Mouse (Mus musculus) heart, embryonic 16.5 days (tissue): ENCODE measurements around the gene Mcee. TPM values are rescaled to one million over a fixed set of nuclear protein-coding genes. Genes with fewer than 3 reads are reported as not detected.
A peak's percentile ranks its signal among the peaks of the same experiment; 100 is the strongest.

Experiments used
- ATAC-seq: fragments of 200-750 bp; cut with Nextera tagmentation; replicated peaks from 2 replicates; pipeline ENCODE4 v1.8.0; 2017; ENCODE audit warnings: moderate number of reproducible peaks; ENCODE audit not compliant: insufficient read depth, low FRiP score; ENCODE audit errors: extremely low read depth
- H3K27ac ChIP-seq: fragments of 300-500 bp; sonication (generic); 2 replicates; pipeline ENCODE4 v1.5.1; 2014; ENCODE audit warnings: mild to moderate bottlenecking, low read length, control low read depth, moderate library complexity
- H3K27me3 ChIP-seq: fragments of 300-500 bp; sonication (generic); 2 replicates; pipeline ENCODE4 v1.6.1; 2014; ENCODE audit warnings: low read length, mixed read lengths; ENCODE audit not compliant: control insufficient read depth, insufficient read depth
- H3K36me3 ChIP-seq: fragments of 300-500 bp; sonication (generic); 2 replicates; pipeline ENCODE4 v1.6.1; 2014; ENCODE audit not compliant: control insufficient read depth, insufficient read depth
- H3K4me1 ChIP-seq: fragments of 300-500 bp; sonication (generic); 2 replicates; pipeline ENCODE4 v1.6.1; 2014; ENCODE audit warnings: low read length, mixed read lengths; ENCODE audit not compliant: control insufficient read depth, insufficient read depth
- H3K4me2 ChIP-seq: fragments of 300-500 bp; sonication (generic); 2 replicates; pipeline ENCODE4 v1.6.1; 2014; ENCODE audit warnings: low read depth, mild to moderate bottlenecking, control low read depth, low read length
- H3K4me3 ChIP-seq: fragments of 300-500 bp; sonication (generic); 2 replicates; pipeline ENCODE4 v1.5.1; 2014; ENCODE audit warnings: mild to moderate bottlenecking, control low read depth, low read length
- H3K9ac ChIP-seq: fragments of 300-500 bp; sonication (generic); 2 replicates; pipeline ENCODE4 v1.6.1; 2014; ENCODE audit warnings: low read length, control low read depth
- H3K9me3 ChIP-seq: fragments of 300-500 bp; sonication (generic); replicated peaks from 2 replicates; pipeline ENCODE4 v1.6.1; 2016; ENCODE audit warnings: low read length; ENCODE audit not compliant: control insufficient read depth
- WGBS: fragments of 180-500 bp; shearing (Covaris S2); extraction: QIAGEN DNeasy Blood & Tissue Kit; methylation state at CpG from one replicate; pipeline ENCODE4 v1.1.7; 2014; 5-methylcytosine and 5-hydroxymethylcytosine counted together
- polyA plus RNA-seq: library from polyadenylated mRNA; unstranded; fragments of >200 nt; fragmentation: Nextera tagmentation; extraction: Ambion mirVana; gene quantifications from 2 replicates; pipeline ENCODE4 v1.2.1, GENCODE M21; 2015

Mcee gene
- 139 and 143 TPM in 2 replicates for polyA plus RNA-seq

- Histone ChIP-seq H3K4me2 (peak within 1 kb of the TSS; percentile 88), H3K4me1 (peaks cover 7% of the 10 kb centered on the region), H3K36me3 (peaks cover 6% of the 10 kb centered on the region; the same call in 1 of the 2 replicates), H3K27me3 (no peaks in the 10 kb centered on the region), H3K27ac (peak within 1 kb of the TSS; percentile 89), H3K9ac (peak within 1 kb of the TSS; percentile 90), H3K4me3 (peak within 1 kb of the TSS; percentile 93), H3K9me3 (no peaks in the 10 kb centered on the region)
- under 1% methylated on average over 54 of the region's 54 CpGs for WGBS
- ATAC-seq = peak; percentile 99
Observed at GRCm38 (mm10) chr7:64392122-64392818, at the start of gene Mcee, which contains the start of gene Mphosph10. TSS of gene Mcee (plus strand) at chr7:64392607. TSS of gene Mphosph10 (minus strand) at chr7:64392268.

GRCm38 (mm10) chr7:64347813-64348212, 44.6 kb upstream of the Mcee start:
- Histone ChIP-seq H3K9me3 (no peaks in the 10 kb centered on the region), H3K27me3 (no peaks in the 10 kb centered on the region), H3K4me3 (no peak overlapping the region), H3K4me2 (no peak overlapping the region), H3K36me3 (peaks cover 2% of the 10 kb centered on the region; the same call in 1 of the 2 replicates), H3K4me1 (no peaks in the 10 kb centered on the region), H3K9ac (no peak overlapping the region), H3K27ac (no peak overlapping the region)
- 94% methylated on average over 1 of the region's 1 CpGs for WGBS
- no peak for ATAC-seq

GRCm38 (mm10) chr7:64349147-64349861, 43.1 kb upstream of the Mcee start:
- ATAC-seq = no peak
- Histone ChIP-seq H3K27me3 (no peaks in the 10 kb centered on the region), H3K9ac (no peak overlapping the region), H3K27ac (no peak overlapping the region), H3K36me3 (peaks cover 2% of the 10 kb centered on the region; the same call in 1 of the 2 replicates), H3K4me1 (no peaks in the 10 kb centered on the region), H3K9me3 (no peaks in the 10 kb centered on the region), H3K4me3 (no peak overlapping the region), H3K4me2 (no peak overlapping the region)
- 79% methylated on average over 15 of the region's 15 CpGs for WGBS

- Histone ChIP-seq H3K9me3 (no peaks in the 10 kb centered on the region), H3K4me3 (no peak overlapping the region), H3K36me3 (peaks cover 2% of the 10 kb centered on the region; the same call in 1 of the 2 replicates), H3K27me3 (no peaks in the 10 kb centered on the region), H3K9ac (no peak overlapping the region), H3K4me2 (no peak overlapping the region), H3K27ac (no peak overlapping the region), H3K4me1 (no peaks in the 10 kb centered on the region)
- no peak for ATAC-seq
- 75% methylated on average over 4 of the region's 4 CpGs for WGBS
Observed at GRCm38 (mm10) chr7:64351087-64351486, 41.3 kb upstream of the Mcee start.

DNA sequence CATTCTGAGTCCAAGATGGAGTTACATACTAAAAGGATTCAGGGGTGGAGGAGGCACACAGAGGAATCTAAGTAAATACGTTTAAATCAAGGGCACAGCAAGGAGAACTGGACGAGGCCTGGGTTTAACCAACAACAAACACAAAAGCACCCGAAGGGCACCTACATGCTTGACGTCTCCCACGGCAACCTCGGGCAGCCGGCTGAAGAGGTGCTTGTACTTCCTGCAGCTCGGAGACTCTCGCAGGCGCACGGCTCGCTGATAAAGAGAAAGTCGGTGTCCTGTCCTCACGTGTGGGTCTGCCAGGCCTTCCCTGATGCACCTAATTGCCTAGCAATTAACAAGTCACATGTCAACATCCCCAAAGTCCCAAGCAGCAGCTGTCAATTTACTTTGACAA, 38.2 kb upstream of the Mcee start:
- Histone ChIP-seq H3K4me3 (no peak overlapping the region), H3K4me1 (no peaks in the 10 kb centered on the region; the same call in 1 of the 2 replicates), H3K4me2 (no peak overlapping the region), H3K9me3 (no peaks in the 10 kb centered on the region), H3K36me3 (peaks cover 3% of the 10 kb centered on the region; the same call in 1 of the 2 replicates), H3K27ac (no peak overlapping the region), H3K27me3 (no peaks in the 10 kb centered on the region), H3K9ac (no peak overlapping the region)
- WGBS = 57% methylated on average over 14 of the region's 14 CpGs
- no peak for ATAC-seq

DNA sequence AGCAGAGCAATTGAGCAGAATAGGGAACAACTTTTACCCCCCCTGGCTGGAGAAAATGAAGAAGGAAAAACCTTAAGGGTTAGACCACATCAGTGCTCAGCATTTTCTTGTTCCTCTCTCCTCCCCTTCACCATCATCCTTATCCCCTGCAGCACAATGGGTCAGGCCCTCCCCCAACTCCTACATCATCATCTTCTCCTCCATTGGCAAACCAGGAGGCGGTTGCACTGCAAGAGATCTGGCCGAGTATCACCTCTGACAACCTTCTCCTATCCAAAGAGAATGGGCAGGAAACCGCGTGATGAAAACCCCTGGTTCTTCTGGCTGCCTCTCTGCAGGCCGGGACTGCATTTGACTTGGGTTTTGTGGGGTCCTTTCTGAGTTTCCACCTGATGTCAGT, 35.7 kb upstream of the Mcee start:
- Histone ChIP-seq H3K9me3 (no peaks in the 10 kb centered on the region), H3K4me3 (no peak overlapping the region), H3K4me2 (no peak overlapping the region), H3K27ac (no peak overlapping the region), H3K36me3 (peaks cover 8% of the 10 kb centered on the region), H3K27me3 (no peaks in the 10 kb centered on the region), H3K9ac (no peak overlapping the region), H3K4me1 (no peaks in the 10 kb centered on the region; the same call in 1 of the 2 replicates)
- no peak for ATAC-seq
- 89% methylated on average over 5 of the region's 5 CpGs for WGBS

- Histone ChIP-seq H3K27ac (no peak overlapping the region), H3K4me1 (no peaks in the 10 kb centered on the region; the same call in 1 of the 2 replicates), H3K27me3 (no peaks in the 10 kb centered on the region), H3K9ac (no peak overlapping the region), H3K4me2 (no peak overlapping the region), H3K9me3 (no peaks in the 10 kb centered on the region), H3K36me3 (peaks cover 14% of the 10 kb centered on the region), H3K4me3 (no peak overlapping the region)
- WGBS = 79% methylated on average over 9 of the region's 9 CpGs
- no peak for ATAC-seq
Observed at GRCm38 (mm10) chr7:64357405-64357804, 35.0 kb upstream of the Mcee start.

GRCm38 (mm10) chr7:64358666-64359065, 33.7 kb upstream of the Mcee start:
- 73% methylated on average over 6 of the region's 6 CpGs for WGBS
- H3K27ac ChIP-seq = no peak overlapping the region
- no peaks in the 10 kb centered on the region for H3K27me3 ChIP-seq
- H3K9me3 ChIP-seq = no peaks in the 10 kb centered on the region
- H3K4me2 ChIP-seq = no peak overlapping the region
- peaks cover 22% of the 10 kb centered on the region for H3K36me3 ChIP-seq
- no peak overlapping the region for H3K9ac ChIP-seq
- no peak overlapping the region for H3K4me3 ChIP-seq
- H3K4me1 ChIP-seq = no peaks in the 10 kb centered on the region; the same call in 1 of the 2 replicates
- ATAC-seq = no peak
